Mouse (Mus musculus): ENCODE data around the gene Ubald2.
"Not testable (repeated sequence)": the region's sequence is repeated elsewhere in the genome, so short reads cannot be mapped to it uniquely, and the experiment has no call there.

Gene Ubald2

GRCm38 (mm10) chr11:116416196-116416943, 17.5 kb upstream of the Ubald2 start:
- no peak for DNase-seq

- no peak for DNase-seq
These were observed 16.8 kb upstream of the Ubald2 start for GRCm38 (mm10) chr11:116417054-116417453.

GRCm38 (mm10) chr11:116418194-116418840, 15.6 kb upstream of the Ubald2 start:
- DNase-seq: no peak

- DNase-seq: no peak
These were observed 14.9 kb upstream of the Ubald2 start for GRCm38 (mm10) chr11:116418841-116419462.

- DNase-seq: no peak
These were observed 12.8 kb upstream of the Ubald2 start for GRCm38 (mm10) chr11:116421102-116421501.

GRCm38 (mm10) chr11:116422562-116422961, 11.3 kb upstream of the Ubald2 start:
- no peak for DNase-seq

GRCm38 (mm10) chr11:116423214-116423613, 10.7 kb upstream of the Ubald2 start:
- no peak for DNase-seq

- DNase-seq: no peak
These were observed 9.9 kb upstream of the Ubald2 start for GRCm38 (mm10) chr11:116423782-116424620.

- no peak for DNase-seq
These were observed 9.1 kb upstream of the Ubald2 start for GRCm38 (mm10) chr11:116424621-116425407.

- not testable (repeated sequence) for DNase-seq
These were observed 7.6 kb upstream of the Ubald2 start for GRCm38 (mm10) chr11:116426328-116426727.

GRCm38 (mm10) chr11:116426852-116427575, 6.9 kb upstream of the Ubald2 start:
- no peak for DNase-seq

GRCm38 (mm10) chr11:116428872-116429859, 4.7 kb upstream of the Ubald2 start:
- no peak for DNase-seq

GRCm38 (mm10) chr11:116429862-116430613, 3.9 kb upstream of the Ubald2 start:
- DNase-seq: no peak

- DNase-seq: no peak
These were observed 3.0 kb upstream of the Ubald2 start for GRCm38 (mm10) chr11:116430723-116431427.

- DNase-seq: no peak
These were observed 2.3 kb upstream of the Ubald2 start for GRCm38 (mm10) chr11:116431428-116432077.

- DNase-seq: no peak
These were observed 1.8 kb upstream of the Ubald2 start for GRCm38 (mm10) chr11:116432127-116432526.

- DNase-seq: no peak
These were observed 1.1 kb upstream of the Ubald2 start for GRCm38 (mm10) chr11:116432593-116433355.
